Mouse (Mus musculus) lung, adult 2 months (tissue): ENCODE data around the gene Ess2. TPM values are rescaled to one million over a fixed set of nuclear protein-coding genes. Genes with fewer than 3 reads are reported as not detected.

Source experiments
- DNase-seq: peaks from one replicate; pipeline ENCODE4 v3.0.0; 2022
- H3K4me1 ChIP-seq: fragments of 200-500 bp; 2 replicates; pipeline ENCODE4 v1.6.1; 2011; ENCODE audit warnings: low read length; ENCODE audit not compliant: control insufficient read depth, insufficient read depth
- H3K4me3 ChIP-seq: fragments of 200-500 bp; replicated peaks from 2 replicates; pipeline ENCODE3; 2011; ENCODE audit warnings: low read depth, mild to moderate bottlenecking, control low read depth, low read length; ENCODE audit errors: extremely low read depth
- CTCF ChIP-seq: fragments of 200-500 bp; IDR thresholded peaks from 2 replicates; pipeline ENCODE4 v1.5.1; 2011; ENCODE audit warnings: mild to moderate bottlenecking, low read length, control low read depth; ENCODE audit not compliant: insufficient read depth
- POLR2A ChIP-seq: fragments of 200-500 bp; IDR thresholded peaks from 2 replicates; pipeline ENCODE4 v1.6.1; 2011; ENCODE audit warnings: low read depth, mild to moderate bottlenecking, control low read depth, low read length, borderline replicate concordance; ENCODE audit errors: extremely low read depth
- WGBS: fragments of 180-500 bp; shearing (Covaris S2); methylation state at CpG from one replicate; pipeline ENCODE4 v1.1.7; 2018; 5-methylcytosine and 5-hydroxymethylcytosine counted together
- polyA plus RNA-seq: library from polyadenylated mRNA; depleted of rRNA; stranded (reverse); fragments of >200 nt; gene quantifications from 2 replicates; pipeline ENCODE4 v1.2.3, GENCODE M21; 2012; rRNA removed

Ess2 gene
- polyA plus RNA-seq, 1 experiment = 22.8 TPM

GRCm38 (mm10) chr16:17871248-17871647, 39.9 kb downstream of the Ess2 start:
- Histone ChIP-seq H3K4me1 (peaks cover 3% of the 10 kb centered on the region; the same call in 1 of the 2 replicates), H3K4me3 (no peak overlapping the region)
- no peak for DNase-seq
- WGBS = 59% methylated on average over 5 of the region's 5 CpGs
- no peak for TF ChIP-seq POLR2A
- TF ChIP-seq CTCF = no peak

- DNase-seq = no peak
- WGBS = 51% methylated on average over 6 of the region's 6 CpGs
- Histone ChIP-seq H3K4me1 (no peaks in the 10 kb centered on the region; the same call in 1 of the 2 replicates), H3K4me3 (no peak overlapping the region)
- TF ChIP-seq POLR2A = no peak
- TF ChIP-seq CTCF = no peak
Measured at GRCm38 (mm10) chr16:17865770-17866169, 45.4 kb downstream of the Ess2 start.

GRCm38 (mm10) chr16:17865293-17865692, 45.9 kb downstream of the Ess2 start:
- WGBS = 48% methylated on average over 2 of the region's 2 CpGs
- Histone ChIP-seq H3K4me1 (no peaks in the 10 kb centered on the region; the same call in 1 of the 2 replicates), H3K4me3 (no peak overlapping the region)
- TF ChIP-seq CTCF = no peak
- no peak for TF ChIP-seq POLR2A
- DNase-seq = no peak

- TF ChIP-seq POLR2A (no peak), CTCF (peak; percentile 58)
- no peak for DNase-seq
- H3K4me3 ChIP-seq = no peak overlapping the region
- no peaks in the 10 kb centered on the region for H3K4me1 ChIP-seq
Measured at GRCm38 (mm10) chr16:17858592-17858991, 52.6 kb downstream of the Ess2 start.

GRCm38 (mm10) chr16:17857157-17857556, 54.0 kb downstream of the Ess2 start:
- Histone ChIP-seq H3K4me1 (no peaks in the 10 kb centered on the region), H3K4me3 (no peak overlapping the region)
- no peak for DNase-seq
- 73% methylated on average over 7 of the region's 7 CpGs for WGBS
- no peak for TF ChIP-seq CTCF
- no peak for TF ChIP-seq POLR2A

GRCm38 (mm10) chr16:17853263-17853662, 57.9 kb downstream of the Ess2 start:
- no peaks in the 10 kb centered on the region for H3K4me1 ChIP-seq
- no peak for TF ChIP-seq CTCF
- TF ChIP-seq POLR2A = no peak
- H3K4me3 ChIP-seq = no peak overlapping the region
- no peak for DNase-seq
- 89% methylated on average over 2 of the region's 2 CpGs for WGBS

GRCm38 (mm10) chr16:17851860-17852259, 59.3 kb downstream of the Ess2 start:
- 98% methylated on average over 1 of the region's 1 CpGs for WGBS
- DNase-seq = no peak
- Histone ChIP-seq H3K4me3 (no peak overlapping the region), H3K4me1 (no peaks in the 10 kb centered on the region)
- no peak for TF ChIP-seq CTCF
- no peak for TF ChIP-seq POLR2A

GRCm38 (mm10) chr16:17851331-17851730, 59.8 kb downstream of the Ess2 start:
- no peak for TF ChIP-seq POLR2A
- no peak for TF ChIP-seq CTCF
- Histone ChIP-seq H3K4me1 (no peaks in the 10 kb centered on the region), H3K4me3 (no peak overlapping the region)
- 94% methylated on average over 5 of the region's 5 CpGs for WGBS
- no peak for DNase-seq

Other genes starting within 250 kb of the Ess2 start
- 96.9 and 109 TPM in 2 replicates for gene Med15, start 178.5 kb downstream of the Ess2 start, polyA plus RNA-seq
- 39.4 and 42.0 TPM in 2 replicates for gene Klhl22, start 151.7 kb downstream of the Ess2 start, polyA plus RNA-seq
- gene Scarf2, start 114.1 kb downstream of the Ess2 start, polyA plus RNA-seq = 215 and 266 TPM in 2 replicates
- gene B830017H08Rik, start 78.2 kb downstream of the Ess2 start, polyA plus RNA-seq = 0.08 and 0.10 TPM in 2 replicates
- 7.5 and 9.4 TPM in 2 replicates for gene Car15, start 73.0 kb downstream of the Ess2 start, polyA plus RNA-seq
- gene Gm20518, start 19.7 kb downstream of the Ess2 start, polyA plus RNA-seq = 1.5 and 1.7 TPM in 2 replicates
- gene Tssk1, start 17.1 kb downstream of the Ess2 start, polyA plus RNA-seq = 0.07 and 0.09 TPM in 2 replicates
- 138 and 144 TPM in 2 replicates for gene Dgcr2, start 12.8 kb downstream of the Ess2 start, polyA plus RNA-seq
- gene Tssk2, start 12.7 kb downstream of the Ess2 start, polyA plus RNA-seq = not detected in 2 replicates
- gene Gsc2, start 3.7 kb upstream of the Ess2 start, polyA plus RNA-seq = not detected in 2 replicates
- gene Slc25a1, start 16.9 kb upstream of the Ess2 start, polyA plus RNA-seq = 166 and 199 TPM in 2 replicates
- not detected in 2 replicates for gene Vpreb2, start 69.1 kb upstream of the Ess2 start, polyA plus RNA-seq
- gene Dgcr6, start 141.5 kb upstream of the Ess2 start, polyA plus RNA-seq = 54.6 and 59.2 TPM in 2 replicates
- gene Prodh, start 178.9 kb upstream of the Ess2 start, polyA plus RNA-seq = 49.3 and 56.7 TPM in 2 replicates
- gene Rtn4r, start 216.3 kb upstream of the Ess2 start, polyA plus RNA-seq = 1.1 and 1.4 TPM in 2 replicates